Mouse (Mus musculus) thymus, postnatal 25 days (tissue): ENCODE measurements around the gene Cul3.

Experiments used
- DNase-seq: peaks from one replicate; pipeline ENCODE4 v3.0.0; 2022

The Cul3 gene

GRCm38 (mm10) chr1:80278731-80279130 lies 61.5 kb downstream of the Cul3 start:
- no peak for DNase-seq

GRCm38 (mm10) chr1:80260443-80260842 lies 79.8 kb downstream of the Cul3 start:
- no peak for DNase-seq

- DNase-seq, result no peak
These were observed 81.6 kb downstream of the Cul3 start for GRCm38 (mm10) chr1:80258632-80259031.

GRCm38 (mm10) chr1:80253309-80253708 lies 87.0 kb downstream of the Cul3 start:
- no peak for DNase-seq

- DNase-seq, result no peak
These were observed 90.0 kb downstream of the Cul3 start for GRCm38 (mm10) chr1:80250247-80250646.

- DNase-seq, result no peak
These were observed 93.1 kb downstream of the Cul3 start for GRCm38 (mm10) chr1:80247131-80247530.

GRCm38 (mm10) chr1:80244123-80244522 lies 96.2 kb downstream of the Cul3 start:
- no peak for DNase-seq

- DNase-seq, result no peak
These were observed 98.7 kb downstream of the Cul3 start for GRCm38 (mm10) chr1:80241579-80241978.

GRCm38 (mm10) chr1:80240017-80240660 lies 100.1 kb downstream of the Cul3 start:
- DNase-seq, result no peak

- no peak for DNase-seq
These were observed 100.8 kb downstream of the Cul3 start for GRCm38 (mm10) chr1:80239481-80239880.

- no peak for DNase-seq
These were observed 103.2 kb downstream of the Cul3 start for GRCm38 (mm10) chr1:80236951-80237702.

GRCm38 (mm10) chr1:80236126-80236525 lies 104.2 kb downstream of the Cul3 start:
- no peak for DNase-seq

- peak; percentile 20 for DNase-seq
These were observed 109.7 kb downstream of the Cul3 start for GRCm38 (mm10) chr1:80230612-80231011.

- peak; percentile 30 for DNase-seq
These were observed 115.4 kb downstream of the Cul3 start for GRCm38 (mm10) chr1:80224839-80225412.

GRCm38 (mm10) chr1:80221151-80221550 lies 119.1 kb downstream of the Cul3 start:
- DNase-seq, result no peak

GRCm38 (mm10) chr1:80218268-80218667 lies 122.0 kb downstream of the Cul3 start, which contains the start of gene Fam124b:
Fam124b (minus strand) TSS chr1:80218473.
- DNase-seq, result peak; percentile 43
